Comparison of ENCODE assay signal across 8 mouse cellular contexts in the genomic region with DNA sequence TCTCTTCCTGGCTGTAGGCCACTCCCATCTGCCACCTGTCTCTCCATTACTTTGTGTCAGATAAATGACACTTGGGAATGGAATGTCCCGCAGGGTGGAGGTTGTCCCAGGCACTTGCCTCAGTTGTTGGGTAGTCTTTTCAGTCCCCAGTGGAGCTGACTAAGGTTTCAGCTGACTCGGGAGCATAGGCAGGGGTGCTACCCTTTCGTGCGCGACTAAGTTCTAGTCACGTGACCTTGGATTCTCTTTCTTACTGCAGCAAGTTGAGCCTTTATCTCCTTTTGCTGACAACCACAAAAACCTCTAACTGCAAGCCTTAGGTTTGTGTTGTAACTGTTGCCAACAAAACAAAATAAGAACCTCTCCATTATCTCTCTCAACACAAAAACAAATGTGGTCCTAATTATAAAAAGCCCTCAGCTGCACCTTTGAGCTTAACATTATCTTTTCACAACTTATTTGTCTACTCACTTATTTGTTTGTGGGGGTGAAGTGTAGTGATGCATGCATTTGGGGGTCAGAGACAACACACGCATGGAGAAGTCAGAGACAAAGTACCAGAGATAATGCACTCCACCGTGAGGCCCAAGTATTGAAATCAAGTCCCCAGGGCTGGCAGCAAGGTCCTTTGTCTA. TPM values are rescaled to one million over a fixed set of nuclear protein-coding genes. Genes with fewer than 3 reads are reported as not detected.
DNase-seq lines count a peak whose midpoint lies in the region; ATAC-seq and TF ChIP-seq lines count a peak whose summit lies in the region.

No protein-coding gene starts in this region.

- no peaks in the 10 kb centered on the region for H3K27me3 ChIP-seq in midbrain, embryonic 12.5 days
- no peaks in the 10 kb centered on the region for H3K27me3 ChIP-seq in midbrain, postnatal 0 days (ENCODE audit: insufficient read depth, low read length)
- H3K27me3 ChIP-seq in limb, embryonic 15.5 days, result no peaks in the 10 kb centered on the region

- H3K4me2 ChIP-seq in midbrain, embryonic 12.5 days (replicated peaks), result no peak overlapping the region
- no peak overlapping the region for H3K4me2 ChIP-seq in midbrain, postnatal 0 days (ENCODE audit: low read depth, low read length, poor library complexity, severe bottlenecking)
- no peak overlapping the region for H3K4me2 ChIP-seq in limb, embryonic 15.5 days

- H3K27ac ChIP-seq in midbrain, embryonic 12.5 days (replicated peaks), result no peak overlapping the region
- no peak overlapping the region for H3K27ac ChIP-seq in midbrain, postnatal 0 days (ENCODE audit: low read depth, low read length)
- no peak overlapping the region for H3K27ac ChIP-seq in limb, embryonic 15.5 days

- H3K9me3 ChIP-seq in midbrain, embryonic 12.5 days, result no peaks in the 10 kb centered on the region
- no peaks in the 10 kb centered on the region for H3K9me3 ChIP-seq in midbrain, postnatal 0 days (ENCODE audit: low read length)
- no peaks in the 10 kb centered on the region for H3K9me3 ChIP-seq in limb, embryonic 15.5 days

- no peak overlapping the region for H3K9ac ChIP-seq in midbrain, embryonic 12.5 days (replicated peaks)
- no peak overlapping the region for H3K9ac ChIP-seq in midbrain, postnatal 0 days (replicated peaks; ENCODE audit: low read length, poor library complexity, severe bottlenecking)
- no peak overlapping the region for H3K9ac ChIP-seq in limb, embryonic 15.5 days

- 73% methylated on average over 8 of the region's 8 CpGs for WGBS in midbrain, embryonic 12.5 days
- WGBS in midbrain, postnatal 0 days, result 66% methylated on average over 8 of the region's 8 CpGs
- whole genome bisulfite sequencing in limb, embryonic 15.5 days, result 75% methylated on average over 8 of the region's 8 CpGs

- TF ChIP-seq CTCF in midbrain, postnatal 0 days (IDR thresholded peaks at IDR 0.05), result no peak

- peak; percentile 39 for DNase-seq in adrenal gland, adult 2 months
- no peak for DNase-seq in adrenal gland, postnatal 10 days
- DNase-seq in midbrain, postnatal 0 days (ENCODE audit: low spot score), result no peak
- DNase-seq in thymus, postnatal 10 days (ENCODE audit: low spot score in 2 of 2), result peak; percentile 33 to 34
- DNase-seq in frontal cortex, postnatal 10 days (ENCODE audit: low spot score in 2 of 2), result no peak
- no peak for DNase-seq in layer of hippocampus, adult 8-10 months (ENCODE audit: low spot score in 2 of 2)

- no peaks in the 10 kb centered on the region for H3K36me3 ChIP-seq in midbrain, embryonic 12.5 days
- no peaks in the 10 kb centered on the region for H3K36me3 ChIP-seq in midbrain, postnatal 0 days (ENCODE audit: insufficient read depth, low read length)
- H3K36me3 ChIP-seq in limb, embryonic 15.5 days, result no peaks in the 10 kb centered on the region

- H3K4me3 ChIP-seq in midbrain, embryonic 12.5 days, result no peak overlapping the region
- H3K4me3 ChIP-seq in midbrain, postnatal 0 days (ENCODE audit: low read depth, low read length), result no peak overlapping the region
- no peak overlapping the region for H3K4me3 ChIP-seq in limb, embryonic 15.5 days

- no peaks in the 10 kb centered on the region for H3K4me1 ChIP-seq in midbrain, embryonic 12.5 days
- no peaks in the 10 kb centered on the region for H3K4me1 ChIP-seq in midbrain, postnatal 0 days (ENCODE audit: insufficient read depth, low read length)
- H3K4me1 ChIP-seq in limb, embryonic 15.5 days, result no peaks in the 10 kb centered on the region

- ATAC-seq in midbrain, embryonic 12.5 days (ENCODE audit: low FRiP score, low read depth), result 0 out of 2 replicates have a peak, but pooled peaks have one; percentile 30
- ATAC-seq in midbrain, postnatal 0 days (ENCODE audit: low FRiP score), result no peak
- 0 out of 2 replicates have a peak, but pooled peaks have one; percentile 48 for ATAC-seq in limb, embryonic 15.5 days (ENCODE audit: insufficient number of reproducible peaks, low FRiP score, low TSS enrichment, low read depth)

RNA-seq across cellular contexts. Expression of gene Prmt9, which starts 14.7 kb away (rescaled TPM):
- total RNA-seq in adrenal gland, adult 2 months (2021), result 10 to 100 TPM; 14.6 to 15.1 TPM
- 8.6 and 11.5 TPM in 2 replicates for polyA plus RNA-seq in adrenal gland, adult 2 months (2012; rRNA removed)
- 10 to 100 TPM; 16.0 to 18.7 TPM for total RNA-seq in adrenal gland, postnatal 10 days (2021)
- 22.9 and 24.2 TPM in 2 replicates for polyA plus RNA-seq in midbrain, embryonic 12.5 days (2016; fragmentation: Nextera tagmentation; extraction: Ambion mirVana)
- 26.5 and 28.1 TPM in 2 replicates for total RNA-seq in midbrain, postnatal 0 days (2014; rRNA removed)
- polyA plus RNA-seq in midbrain, postnatal 0 days (2015; fragmentation: Nextera tagmentation; extraction: Ambion mirVana), result 21.3 and 21.5 TPM in 2 replicates
- 16.7 and 17.7 TPM in 2 replicates for polyA plus RNA-seq in limb, embryonic 15.5 days (2015; fragmentation: Nextera tagmentation; extraction: Ambion mirVana)
- total RNA-seq in layer of hippocampus, adult 8-10 months (2022), result 10 to 100 TPM; 19.8 to 21.5 (median 20.9) TPM

RNA-seq across cellular contexts. Expression of gene Arhgap10, which starts 16.7 kb away (rescaled TPM):
- total RNA-seq in adrenal gland, adult 2 months (2021), result 10 to 100 TPM; 16.9 to 29.1 TPM
- 20.5 and 32.5 TPM in 2 replicates for polyA plus RNA-seq in adrenal gland, adult 2 months (2012; rRNA removed)
- total RNA-seq in adrenal gland, postnatal 10 days (2021), result 10 to 100 TPM; 20.9 to 29.4 TPM
- 10.2 and 11.2 TPM in 2 replicates for polyA plus RNA-seq in midbrain, embryonic 12.5 days (2016; fragmentation: Nextera tagmentation; extraction: Ambion mirVana)
- total RNA-seq in midbrain, postnatal 0 days (2014; rRNA removed), result 4.4 and 5.4 TPM in 2 replicates
- 2.3 TPM in 2 replicates for polyA plus RNA-seq in midbrain, postnatal 0 days (2015; fragmentation: Nextera tagmentation; extraction: Ambion mirVana)
- polyA plus RNA-seq in limb, embryonic 15.5 days (2015; fragmentation: Nextera tagmentation; extraction: Ambion mirVana), result 28.1 and 33.8 TPM in 2 replicates
- total RNA-seq in layer of hippocampus, adult 8-10 months (2022), result 10 to 100 TPM in 3 of 4 experiments, 1 to 10 TPM in 1; 9.6 to 10.8 (median 10.2) TPM

Comparison
In these comparisons a context has a peak if more than half of its experiments do, and no peak if none do; other contexts are left out.
1. DNase-seq: peak in adrenal gland, adult 2 months (single experiment) and thymus, postnatal 10 days (2 of 2); none in adrenal gland, postnatal 10 days (single experiment), midbrain, postnatal 0 days (single experiment), frontal cortex, postnatal 10 days (0 of 2) and layer of hippocampus, adult 8-10 months (0 of 2).